Mouse (Mus musculus) heart, postnatal 14 days (tissue): ENCODE results near the gene Tent4b. TPM values are rescaled to one million over a fixed set of nuclear protein-coding genes. Genes with fewer than 3 reads are reported as not detected.
A peak's percentile ranks its signal among the peaks of the same experiment; 100 is the strongest.

Experiments used
- DNase-seq, 2 experiments: peaks; one replicate each; pipeline ENCODE4 v3.0.0; 2021 to 2022
- intact Hi-C: fragments of 180-260 bp; cut with DNase I; formaldehyde crosslinking; loops from one replicate; pipeline ENCODE4 v1.15.1; 2025
- total RNA-seq, 2 experiments: library from RNA; stranded (reverse); gene quantifications; 2 replicates each; pipeline ENCODE4 v1.2.3; 2021

The Tent4b gene
- total RNA-seq, 2 experiments from 2014 or later, result 17.6 to 17.8 TPM

GRCm38 (mm10) chr8:88221353-88221752 lies 22.3 kb downstream of the Tent4b start:
- intact Hi-C loops, result no loop called here
- DNase-seq, result no peak

- DNase-seq, result no peak
- intact Hi-C loops, result no loop called here
Measured at GRCm38 (mm10) chr8:88225358-88225757, 26.3 kb downstream of the Tent4b start.

- intact Hi-C loops, result no loop called here
- DNase-seq, result no peak
Measured at GRCm38 (mm10) chr8:88227851-88228250, 28.8 kb downstream of the Tent4b start.

GRCm38 (mm10) chr8:88228286-88228685 lies 29.3 kb downstream of the Tent4b start:
- intact Hi-C loops, result no loop called here
- DNase-seq, result no peak

GRCm38 (mm10) chr8:88228800-88229199 lies 29.8 kb downstream of the Tent4b start:
- intact Hi-C loops, result no loop called here
- no peak for DNase-seq

GRCm38 (mm10) chr8:88236666-88237065 lies 37.7 kb downstream of the Tent4b start:
- no peak for DNase-seq
- intact Hi-C loops, result loop anchor here (2.0 kb wide), 1 partner anchor 36 kb away; no protein-coding TSS in a partner anchor

- intact Hi-C loops, result loop anchor here (2.0 kb wide), 1 partner anchor 37 kb away; no protein-coding TSS in a partner anchor
- no peak for DNase-seq
Measured at GRCm38 (mm10) chr8:88237606-88238005, 38.6 kb downstream of the Tent4b start.

- DNase-seq, result no peak
- intact Hi-C loops, result no loop called here
Measured at GRCm38 (mm10) chr8:88239277-88239676, 40.3 kb downstream of the Tent4b start.

- no peak for DNase-seq
- intact Hi-C loops, result loop anchor here (5.0 kb wide), 2 partner anchors 80 to 125 kb away; partner anchors contain the start of gene Cnep1r1
Measured at GRCm38 (mm10) chr8:88241871-88242270, 42.9 kb downstream of the Tent4b start.

- DNase-seq, result peak; percentile 62 to 75
- intact Hi-C loops, result loop anchor here (5.0 kb wide), 2 partner anchors 82 to 127 kb away; partner anchors contain the start of gene Cnep1r1
Measured at GRCm38 (mm10) chr8:88244298-88244697, 45.3 kb downstream of the Tent4b start.

- intact Hi-C loops, result no loop called here
- DNase-seq, result peak; percentile 29 to 57
Measured at GRCm38 (mm10) chr8:88252791-88253190, 53.8 kb downstream of the Tent4b start.

GRCm38 (mm10) chr8:88254957-88255356 lies 55.9 kb downstream of the Tent4b start:
- intact Hi-C loops, result no loop called here

GRCm38 (mm10) chr8:88258024-88258423 lies 59.0 kb downstream of the Tent4b start:
- no peak for DNase-seq
- intact Hi-C loops, result no loop called here

More at GRCm38 (mm10) chr8:88254957-88255356, 55.9 kb downstream of the Tent4b start:
- DNase-seq, result no peak

GRCm38 (mm10) chr8:88258544-88258943 lies 59.5 kb downstream of the Tent4b start:
- intact Hi-C loops, result no loop called here
- DNase-seq, result no peak

GRCm38 (mm10) chr8:88260466-88260980 lies 61.5 kb downstream of the Tent4b start:
- intact Hi-C loops, result no loop called here

GRCm38 (mm10) chr8:88262831-88263635 lies 64.0 kb downstream of the Tent4b start:
- intact Hi-C loops, result no loop called here
- DNase-seq, result no peak

More at GRCm38 (mm10) chr8:88260466-88260980, 61.5 kb downstream of the Tent4b start:
- DNase-seq, result no peak

- no peak for DNase-seq
- intact Hi-C loops, result no loop called here
Measured at GRCm38 (mm10) chr8:88265511-88265910, 66.5 kb downstream of the Tent4b start.

- peak; percentile 84 to 91 for DNase-seq
- intact Hi-C loops, result loop anchor here (2.0 kb wide), 1 partner anchor 93 kb away; no protein-coding TSS in a partner anchor
Measured at GRCm38 (mm10) chr8:88266170-88266800, 67.3 kb downstream of the Tent4b start.

- DNase-seq, result no peak
- intact Hi-C loops, result loop anchor here (2.0 kb wide), 1 partner anchor 92 kb away; no protein-coding TSS in a partner anchor
Measured at GRCm38 (mm10) chr8:88266801-88267403, 67.9 kb downstream of the Tent4b start.

- intact Hi-C loops, result loop anchor here (2.0 kb wide), 2 partner anchors 40 to 352 kb away; no protein-coding TSS in a partner anchor
- no peak for DNase-seq
Measured at GRCm38 (mm10) chr8:88269107-88269875, 70.3 kb downstream of the Tent4b start.
